Comparison of ENCODE assay signal across 8 mouse cellular contexts in genomic region chr4:98091368-98091827, GRCm38 (mm10).
DNase-seq lines count a peak whose midpoint lies in the region; ATAC-seq and TF ChIP-seq lines count a peak whose summit lies in the region.

No protein-coding gene starts in this region.

- H3K9ac ChIP-seq in hindbrain, postnatal 0 days (replicated peaks; ENCODE audit: low read length), result no peak overlapping the region
- no peak overlapping the region for H3K9ac ChIP-seq in liver, embryonic 13.5 days
- H3K9ac ChIP-seq in stomach, embryonic 14.5 days (replicated peaks; ENCODE audit: low read depth, low read length), result no peak overlapping the region

- H3K4me1 ChIP-seq in hindbrain, postnatal 0 days (ENCODE audit: insufficient read depth, low read length), result peaks cover 9% of the 10 kb centered on the region; the same call in 1 of the 2 replicates
- H3K4me1 ChIP-seq in liver, embryonic 13.5 days (replicated peaks), result peaks cover 11% of the 10 kb centered on the region
- H3K4me1 ChIP-seq in stomach, embryonic 14.5 days (ENCODE audit: control insufficient read depth, insufficient read depth, low read length), result peaks cover 6% of the 10 kb centered on the region; the same call in 1 of the 2 replicates

- H3K4me2 ChIP-seq in hindbrain, postnatal 0 days (ENCODE audit: low read depth, low read length), result no peak overlapping the region
- no peak overlapping the region for H3K4me2 ChIP-seq in liver, embryonic 13.5 days
- H3K4me2 ChIP-seq in stomach, embryonic 14.5 days (replicated peaks; ENCODE audit: low read depth, low read length), result no peak overlapping the region

- no peaks in the 10 kb centered on the region for H3K9me3 ChIP-seq in hindbrain, postnatal 0 days (ENCODE audit: low read length)
- H3K9me3 ChIP-seq in liver, embryonic 13.5 days (replicated peaks), result no peaks in the 10 kb centered on the region
- H3K9me3 ChIP-seq in stomach, embryonic 14.5 days (ENCODE audit: control insufficient read depth, low read depth, low read length), result no peaks in the 10 kb centered on the region

- no peaks in the 10 kb centered on the region for H3K36me3 ChIP-seq in hindbrain, postnatal 0 days (ENCODE audit: insufficient read depth, low read length)
- no peaks in the 10 kb centered on the region for H3K36me3 ChIP-seq in liver, embryonic 13.5 days
- H3K36me3 ChIP-seq in stomach, embryonic 14.5 days (ENCODE audit: control insufficient read depth, insufficient read depth, low read length), result no peaks in the 10 kb centered on the region; the same call in 1 of the 2 replicates

- no peaks in the 10 kb centered on the region for H3K27me3 ChIP-seq in hindbrain, postnatal 0 days (ENCODE audit: insufficient read depth, low read length)
- 0 out of 2 replicates have a peak, but pooled peaks cover 4% of the 10 kb centered on the region for H3K27me3 ChIP-seq in liver, embryonic 13.5 days
- no peaks in the 10 kb centered on the region for H3K27me3 ChIP-seq in stomach, embryonic 14.5 days (ENCODE audit: control insufficient read depth, insufficient read depth, low read length)

- WGBS in hindbrain, postnatal 0 days, result 58% methylated on average over 4 of the region's 4 CpGs
- 27% methylated on average over 4 of the region's 4 CpGs for WGBS in liver, embryonic 13.5 days (ENCODE audit: insufficient replicate concordance)
- 51% methylated on average over 4 of the region's 4 CpGs for WGBS in stomach, embryonic 14.5 days

- no peak for TF ChIP-seq CTCF in hindbrain, postnatal 0 days (IDR thresholded peaks at IDR 0.05; ENCODE audit: low read depth)

- intact Hi-C loops in gastrocnemius, postnatal 36 days (cut with DNase I), result no loop called here

- no peak overlapping the region for H3K4me3 ChIP-seq in hindbrain, postnatal 0 days (ENCODE audit: low read length)
- H3K4me3 ChIP-seq in liver, embryonic 13.5 days (replicated peaks), result no peak overlapping the region
- no peak overlapping the region for H3K4me3 ChIP-seq in stomach, embryonic 14.5 days (ENCODE audit: low read depth, low read length)

- DNase-seq in embryo, embryonic 11 days, result peak; percentile 44
- no peak for DNase-seq in embryo, embryonic 10 days (ENCODE audit: low spot score)
- DNase-seq in CD4-positive, CD25-positive, alpha-beta regulatory T cell, adult 2 months (ENCODE audit: low read depth, low spot score), result peak; percentile 18
- DNase-seq in gastrocnemius, postnatal 36 days, result peak; percentile 42 to 55
- DNase-seq in hindbrain, postnatal 0 days (ENCODE audit: low spot score), result no peak
- no peak for DNase-seq in liver, embryonic 13.5 days
- no peak for DNase-seq in urinary bladder, adult 18-20 months (ENCODE audit: low spot score in 2 of 2)

- ATAC-seq in hindbrain, postnatal 0 days, result peak; percentile 51; the same call in 1 of the 2 replicates
- ATAC-seq in liver, embryonic 13.5 days (ENCODE audit: low read depth), result peak; percentile 59
- peak; percentile 49; the same call in 1 of the 2 replicates for ATAC-seq in stomach, embryonic 14.5 days (ENCODE audit: insufficient number of reproducible peaks, insufficient read depth, low FRiP score, low read depth)

- peak overlapping the region; percentile 58; the same call in 1 of the 2 replicates for H3K27ac ChIP-seq in hindbrain, postnatal 0 days
- H3K27ac ChIP-seq in liver, embryonic 13.5 days, result no peak overlapping the region; the same call in 1 of the 2 replicates
- peak overlapping the region; percentile 58; the same call in 1 of the 2 replicates for H3K27ac ChIP-seq in stomach, embryonic 14.5 days (ENCODE audit: low read length)

Comparison
In these comparisons a context has a peak if more than half of its experiments do, and no peak if none do; other contexts are left out.
1. DNase-seq: peak in embryo, embryonic 11 days (single experiment), CD4-positive, CD25-positive, alpha-beta regulatory T cell, adult 2 months (single experiment) and gastrocnemius, postnatal 36 days (2 of 2); none in embryo, embryonic 10 days (single experiment), hindbrain, postnatal 0 days (single experiment), liver, embryonic 13.5 days (single experiment) and urinary bladder, adult 18-20 months (0 of 2).
2. Peak in every context shown above with its lines, with median percentiles within 50 percentile points of each other: ATAC-seq.